Mouse (Mus musculus) midbrain, embryonic 16.5 days (tissue): ENCODE data around the gene G430095P16Rik. TPM values are rescaled to one million over a fixed set of nuclear protein-coding genes. Genes with fewer than 3 reads are reported as not detected.

ENCODE experiments used
- ATAC-seq: fragments of 200-750 bp; cut with Nextera tagmentation; 2 replicates; pipeline ENCODE4 v1.8.0; 2017; ENCODE audit warnings: moderate TSS enrichment
- H3K27ac ChIP-seq: fragments of 300-500 bp; sonication (generic); 2 replicates; pipeline ENCODE4 v1.5.1; 2014; ENCODE audit warnings: mild to moderate bottlenecking, low read length, mixed read lengths
- H3K27me3 ChIP-seq: fragments of 300-500 bp; sonication (generic); 2 replicates; pipeline ENCODE4 v1.6.1; 2014; ENCODE audit warnings: low read depth, low read length, mixed read lengths; ENCODE audit not compliant: control insufficient read depth, insufficient read depth
- H3K36me3 ChIP-seq: fragments of 300-500 bp; sonication (generic); 2 replicates; pipeline ENCODE4 v1.6.1; 2014; ENCODE audit warnings: mild to moderate bottlenecking, low read length, moderate library complexity, mixed read lengths; ENCODE audit not compliant: control insufficient read depth, insufficient read depth
- H3K4me1 ChIP-seq: fragments of 300-500 bp; sonication (generic); 2 replicates; pipeline ENCODE4 v1.6.1; 2014; ENCODE audit warnings: mild to moderate bottlenecking, low read length, mixed read lengths; ENCODE audit not compliant: control insufficient read depth, insufficient read depth
- H3K4me2 ChIP-seq: fragments of 300-500 bp; sonication (generic); 2 replicates; pipeline ENCODE4 v1.6.1; 2014; ENCODE audit warnings: mild to moderate bottlenecking, low read length, mixed read lengths
- H3K4me3 ChIP-seq: fragments of 300-500 bp; sonication (generic); 2 replicates; pipeline ENCODE4 v1.5.1; 2014; ENCODE audit warnings: low read depth, mild to moderate bottlenecking, low read length, moderate library complexity, mixed read lengths
- H3K9ac ChIP-seq: fragments of 300-500 bp; sonication (generic); 2 replicates; pipeline ENCODE4 v1.6.1; 2014; ENCODE audit warnings: low read depth, low read length, mixed read lengths
- H3K9me3 ChIP-seq: fragments of 300-500 bp; sonication (generic); replicated peaks from 2 replicates; pipeline ENCODE4 v1.6.1; 2014; ENCODE audit warnings: mild to moderate bottlenecking, low read length, mixed read lengths; ENCODE audit not compliant: control insufficient read depth, poor library complexity, severe bottlenecking
- WGBS: fragments of 180-500 bp; shearing (Covaris S2); extraction: QIAGEN DNeasy Blood & Tissue Kit; methylation state at CpG from one replicate; pipeline ENCODE4 v1.1.7; 2014; 5-methylcytosine and 5-hydroxymethylcytosine counted together
- polyA plus RNA-seq: library from polyadenylated mRNA; unstranded; fragments of >200 nt; fragmentation: Nextera tagmentation; extraction: Ambion mirVana; gene quantifications from 2 replicates; pipeline ENCODE4 v1.2.1, GENCODE M21; 2015

G430095P16Rik gene
- polyA plus RNA-seq, 1 experiment from 2014 or later: 1.1 TPM

- H3K4me2 ChIP-seq: peak overlapping the region; percentile 29
- H3K9ac ChIP-seq: peak overlapping the region; percentile 42; the same call in 1 of the 2 replicates
- peak overlapping the region; percentile 20 for H3K4me3 ChIP-seq
- no peaks in the 10 kb centered on the region for H3K36me3 ChIP-seq
- H3K27ac ChIP-seq: peak overlapping the region; percentile 68
- no peak for ATAC-seq
- no peaks in the 10 kb centered on the region for H3K9me3 ChIP-seq
- peaks cover 24% of the 10 kb centered on the region for H3K4me1 ChIP-seq
- WGBS: 3% methylated on average over 45 of the region's 45 CpGs
- peaks cover 33% of the 10 kb centered on the region for H3K27me3 ChIP-seq
Measured at GRCm38 (mm10) chr8:84706610-84707266, 16.1 kb upstream of the G430095P16Rik start.

- Histone ChIP-seq H3K4me1 (peaks cover 26% of the 10 kb centered on the region), H3K4me2 (peak overlapping the region; percentile 29), H3K27ac (peak overlapping the region; percentile 68), H3K36me3 (no peaks in the 10 kb centered on the region), H3K4me3 (peak overlapping the region; percentile 20; the same call in 1 of the 2 replicates), H3K27me3 (peaks cover 27% of the 10 kb centered on the region), H3K9me3 (no peaks in the 10 kb centered on the region), H3K9ac (peak overlapping the region; percentile 42; the same call in 1 of the 2 replicates)
- 11% methylated on average over 22 of the region's 22 CpGs for WGBS
- no peak for ATAC-seq
Measured at GRCm38 (mm10) chr8:84707267-84707883, 15.4 kb upstream of the G430095P16Rik start.

DNA sequence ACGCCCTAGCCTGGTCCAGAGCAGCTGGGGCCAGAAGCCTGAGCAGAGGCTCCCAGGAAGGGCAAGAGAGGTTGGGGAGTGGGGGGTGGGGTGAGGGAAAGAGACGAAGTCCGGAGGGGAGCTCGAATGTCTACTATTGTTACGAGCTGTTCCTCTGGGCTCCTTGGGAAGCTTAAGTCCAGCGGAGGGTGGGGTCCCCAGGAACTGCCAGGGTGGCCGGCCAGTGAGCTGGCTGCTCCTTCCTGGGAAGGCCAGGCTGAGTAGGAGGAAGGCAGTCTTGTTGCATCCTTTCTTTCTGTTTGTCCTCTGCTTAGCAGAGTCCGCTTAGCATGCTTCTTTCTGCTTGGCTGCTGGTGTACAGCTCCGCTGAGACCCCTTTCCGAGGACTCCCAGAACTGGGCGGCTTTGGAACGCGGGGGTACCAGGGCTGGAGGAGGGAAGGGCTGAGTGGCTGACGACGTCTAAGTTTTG is 14.7 kb upstream of the G430095P16Rik start:
- 9% methylated on average over 15 of the region's 15 CpGs for WGBS
- Histone ChIP-seq H3K4me2 (peak overlapping the region; percentile 29; the same call in 1 of the 2 replicates), H3K27me3 (peaks cover 19% of the 10 kb centered on the region), H3K4me1 (peaks cover 26% of the 10 kb centered on the region), H3K4me3 (no peak overlapping the region), H3K36me3 (no peaks in the 10 kb centered on the region), H3K9me3 (no peaks in the 10 kb centered on the region), H3K27ac (peak overlapping the region; percentile 68), H3K9ac (no peak overlapping the region)
- ATAC-seq: no peak

DNA sequence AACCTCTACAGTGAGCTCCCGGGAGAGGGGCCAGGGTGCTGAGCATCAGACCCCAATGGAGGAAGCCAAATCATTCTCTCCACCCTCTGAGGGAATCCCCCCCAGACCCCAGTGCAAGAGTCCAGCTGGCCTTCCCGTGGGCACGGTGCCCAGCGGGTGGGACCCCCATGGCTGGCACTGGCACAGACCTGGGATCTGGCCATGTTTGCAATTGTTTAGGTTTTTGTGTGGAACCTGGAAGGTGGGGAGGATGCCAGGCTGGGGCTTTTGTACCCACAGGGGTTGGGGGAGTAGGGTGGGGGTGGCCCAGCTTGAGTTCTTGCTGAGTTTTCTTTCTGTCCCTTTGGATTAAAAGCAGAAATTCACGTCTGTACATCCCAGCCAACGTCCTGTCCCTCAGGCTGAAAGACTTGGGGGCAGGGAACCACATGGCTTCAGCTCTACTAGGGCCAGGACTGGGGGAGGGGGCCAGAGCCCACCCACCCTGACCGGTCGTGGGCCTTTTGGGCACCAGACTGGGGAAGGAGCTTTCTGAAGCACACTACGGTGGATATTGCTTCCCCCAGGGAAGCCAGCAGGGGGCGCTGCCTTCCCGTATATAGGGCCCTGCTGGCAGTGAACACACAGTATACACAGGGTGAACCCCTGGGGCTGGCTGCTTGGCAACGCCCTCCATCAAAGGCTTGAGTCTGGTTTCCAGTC is 13.9 kb upstream of the G430095P16Rik start:
- 5% methylated on average over 12 of the region's 12 CpGs for WGBS
- no peaks in the 10 kb centered on the region for H3K9me3 ChIP-seq
- no peaks in the 10 kb centered on the region for H3K36me3 ChIP-seq
- H3K4me3 ChIP-seq: no peak overlapping the region
- no peak overlapping the region for H3K4me2 ChIP-seq
- H3K27ac ChIP-seq: peak overlapping the region; percentile 23
- H3K4me1 ChIP-seq: peaks cover 28% of the 10 kb centered on the region
- H3K9ac ChIP-seq: no peak overlapping the region
- peak; percentile 85 for ATAC-seq
- H3K27me3 ChIP-seq: peaks cover 11% of the 10 kb centered on the region

GRCm38 (mm10) chr8:84709931-84710330 is 12.9 kb upstream of the G430095P16Rik start:
- H3K27ac ChIP-seq: peak overlapping the region; percentile 23
- peaks cover 31% of the 10 kb centered on the region for H3K4me1 ChIP-seq

DNA sequence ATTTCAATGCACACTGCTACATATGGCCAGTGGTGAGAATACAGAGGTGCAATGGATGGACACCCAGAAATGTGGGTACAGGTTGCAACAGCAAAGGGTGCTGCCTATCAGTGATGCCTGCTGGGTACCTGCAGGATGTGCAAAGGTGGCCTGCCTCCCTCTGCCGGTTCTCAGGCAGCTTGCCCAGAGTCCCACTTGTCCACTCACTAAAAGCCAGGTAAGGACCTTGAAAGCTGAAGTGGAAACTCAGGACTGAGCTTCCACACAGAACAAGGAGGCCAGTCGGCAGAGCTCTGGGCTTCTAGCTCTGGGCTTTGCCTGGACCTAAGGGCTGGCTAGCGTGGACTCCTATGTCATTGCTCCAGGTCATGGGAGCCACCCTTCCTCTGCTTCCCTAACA is 11.5 kb upstream of the G430095P16Rik start:
- Histone ChIP-seq H3K36me3 (no peaks in the 10 kb centered on the region), H3K4me2 (no peak overlapping the region), H3K27ac (peak overlapping the region; percentile 66), H3K4me1 (peaks cover 34% of the 10 kb centered on the region), H3K27me3 (peaks cover 8% of the 10 kb centered on the region), H3K9me3 (no peaks in the 10 kb centered on the region), H3K9ac (peak overlapping the region; percentile 18; the same call in 1 of the 2 replicates), H3K4me3 (no peak overlapping the region)
- no peak for ATAC-seq
- 38% methylated on average over 3 of the region's 3 CpGs for WGBS

More at GRCm38 (mm10) chr8:84709931-84710330, 12.9 kb upstream of the G430095P16Rik start:
- Histone ChIP-seq H3K9ac (no peak overlapping the region), H3K9me3 (no peaks in the 10 kb centered on the region), H3K4me3 (no peak overlapping the region), H3K4me2 (no peak overlapping the region), H3K36me3 (no peaks in the 10 kb centered on the region), H3K27me3 (peaks cover 9% of the 10 kb centered on the region)
- ATAC-seq: no peak
- 96% methylated on average over 1 of the region's 1 CpGs for whole genome bisulfite sequencing

DNA sequence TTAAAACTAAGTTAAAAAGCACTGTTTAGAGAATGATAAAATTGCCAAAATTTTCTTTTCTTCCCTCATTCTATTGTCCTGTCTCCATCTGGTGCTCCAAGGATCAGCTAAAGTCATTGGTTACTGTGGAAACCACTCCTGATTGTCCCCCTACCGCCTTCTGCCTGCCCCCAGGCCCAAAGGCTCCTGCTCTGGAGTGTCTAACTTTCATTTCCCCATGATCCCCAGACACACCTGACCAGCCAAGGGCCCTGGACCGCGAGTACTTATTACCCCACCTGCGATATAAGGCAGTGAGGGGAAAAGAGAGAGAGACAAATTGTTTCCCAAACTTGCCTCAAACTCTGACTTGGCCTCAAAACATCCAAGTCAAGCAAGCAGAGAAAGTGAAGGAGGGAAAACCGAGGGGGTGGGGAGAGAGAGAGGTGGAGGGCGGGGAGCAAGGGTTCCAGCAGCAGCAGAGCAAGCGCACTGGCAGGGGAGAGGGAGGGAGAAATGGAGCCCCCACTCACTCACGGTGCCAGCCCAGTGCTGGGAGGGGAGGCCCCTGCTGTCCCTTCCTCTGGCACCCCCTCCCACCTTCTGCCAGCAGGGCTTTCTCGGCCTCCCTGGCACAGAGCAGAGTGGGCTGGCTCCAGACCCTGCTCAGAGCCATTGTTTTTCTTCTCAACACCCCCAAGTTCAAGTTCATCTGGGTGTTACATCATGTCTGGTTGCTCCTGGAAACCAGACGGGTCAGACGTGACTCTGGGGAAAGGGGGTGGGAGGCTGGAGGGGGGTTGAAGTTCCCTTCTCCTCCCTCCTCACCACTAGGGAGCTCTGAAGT is 10.7 kb upstream of the G430095P16Rik start:
- H3K9ac ChIP-seq: no peak overlapping the region
- H3K4me2 ChIP-seq: no peak overlapping the region
- ATAC-seq: peak; percentile 71
- peaks cover 7% of the 10 kb centered on the region for H3K27me3 ChIP-seq
- H3K9me3 ChIP-seq: no peaks in the 10 kb centered on the region
- peak overlapping the region; percentile 66 for H3K27ac ChIP-seq
- peaks cover 29% of the 10 kb centered on the region for H3K4me1 ChIP-seq
- 17% methylated on average over 11 of the region's 11 CpGs for WGBS
- H3K36me3 ChIP-seq: no peaks in the 10 kb centered on the region
- no peak overlapping the region for H3K4me3 ChIP-seq

DNA sequence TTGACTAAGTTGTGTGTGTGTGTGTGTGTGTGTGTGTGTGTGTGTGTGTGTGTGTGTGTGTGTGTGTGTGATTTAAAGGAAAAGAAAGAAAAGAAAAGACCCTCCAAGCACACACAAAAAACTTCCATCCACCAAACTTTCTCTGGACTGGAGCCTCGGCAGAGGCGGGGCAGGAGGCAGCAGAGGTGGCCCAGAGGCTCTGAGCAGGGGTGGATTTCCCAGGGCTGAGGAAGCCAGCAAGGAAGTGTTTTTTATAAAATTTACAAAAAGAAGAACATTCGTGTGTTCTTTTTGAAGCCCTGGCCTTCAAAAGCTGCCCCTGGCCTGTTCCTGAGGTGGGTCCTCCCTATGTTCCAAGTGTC is 10.1 kb upstream of the G430095P16Rik start:
- no peak for ATAC-seq
- H3K9ac ChIP-seq: no peak overlapping the region
- no peaks in the 10 kb centered on the region for H3K9me3 ChIP-seq
- H3K4me3 ChIP-seq: no peak overlapping the region
- WGBS: 15% methylated on average over 3 of the region's 3 CpGs
- peak overlapping the region; percentile 54 for H3K27ac ChIP-seq
- H3K4me1 ChIP-seq: peaks cover 24% of the 10 kb centered on the region
- no peak overlapping the region for H3K4me2 ChIP-seq
- H3K27me3 ChIP-seq: peaks cover 2% of the 10 kb centered on the region; the same call in 1 of the 2 replicates
- no peaks in the 10 kb centered on the region for H3K36me3 ChIP-seq
